Mouse (Mus musculus) ES-E14 (cell line): ENCODE measurements at regions not wholly inside any gene's neighbourhood (a gene's known extent, or its start where the extent isn't known, plus 50 kb on each side); places are given as distances from the start of the nearest gene placed in this dataset.

ENCODE experiments used
- CHD2 ChIP-seq: IDR thresholded peaks from 2 replicates; pipeline ENCODE4 v1.6.1; 2014; ENCODE audit warnings: mild to moderate bottlenecking, low read depth, low read length, inconsistent platforms
- HCFC1 ChIP-seq: IDR thresholded peaks from 2 replicates; pipeline ENCODE4 v1.6.1; 2012; ENCODE audit warnings: low read length, inconsistent platforms, borderline replicate concordance; ENCODE audit not compliant: insufficient read depth
- MAFK ChIP-seq: IDR thresholded peaks from 2 replicates; pipeline ENCODE4 v1.6.1; 2014; ENCODE audit warnings: mild to moderate bottlenecking, low read depth, low read length, inconsistent platforms; ENCODE audit not compliant: insufficient read depth

DNA sequence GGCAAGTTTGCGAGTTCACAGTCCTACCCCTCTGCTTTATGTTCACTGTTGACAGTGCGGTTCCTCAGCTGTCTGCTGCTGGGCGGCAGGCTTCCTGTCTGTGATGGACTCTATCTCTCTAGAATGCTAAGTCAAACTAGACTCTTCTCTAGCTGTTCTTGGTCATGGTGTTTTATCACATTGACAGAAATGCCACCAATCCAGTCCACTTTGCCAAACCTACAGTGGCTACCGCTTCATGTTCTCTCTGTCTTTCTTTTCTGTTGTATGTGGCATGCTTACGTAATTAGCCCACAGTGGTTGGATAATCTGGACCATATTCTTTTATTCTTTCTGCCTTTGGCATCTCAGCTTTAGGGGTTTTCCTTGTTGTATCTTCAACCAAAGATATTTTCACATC is 174.5 kb downstream of the 1700010I14Rik start:
- TF ChIP-seq MAFK = no peak
- TF ChIP-seq CHD2 = no peak
- TF ChIP-seq HCFC1 = no peak
